Comparison of ENCODE assay signal across 8 mouse cellular contexts in the genomic region with DNA sequence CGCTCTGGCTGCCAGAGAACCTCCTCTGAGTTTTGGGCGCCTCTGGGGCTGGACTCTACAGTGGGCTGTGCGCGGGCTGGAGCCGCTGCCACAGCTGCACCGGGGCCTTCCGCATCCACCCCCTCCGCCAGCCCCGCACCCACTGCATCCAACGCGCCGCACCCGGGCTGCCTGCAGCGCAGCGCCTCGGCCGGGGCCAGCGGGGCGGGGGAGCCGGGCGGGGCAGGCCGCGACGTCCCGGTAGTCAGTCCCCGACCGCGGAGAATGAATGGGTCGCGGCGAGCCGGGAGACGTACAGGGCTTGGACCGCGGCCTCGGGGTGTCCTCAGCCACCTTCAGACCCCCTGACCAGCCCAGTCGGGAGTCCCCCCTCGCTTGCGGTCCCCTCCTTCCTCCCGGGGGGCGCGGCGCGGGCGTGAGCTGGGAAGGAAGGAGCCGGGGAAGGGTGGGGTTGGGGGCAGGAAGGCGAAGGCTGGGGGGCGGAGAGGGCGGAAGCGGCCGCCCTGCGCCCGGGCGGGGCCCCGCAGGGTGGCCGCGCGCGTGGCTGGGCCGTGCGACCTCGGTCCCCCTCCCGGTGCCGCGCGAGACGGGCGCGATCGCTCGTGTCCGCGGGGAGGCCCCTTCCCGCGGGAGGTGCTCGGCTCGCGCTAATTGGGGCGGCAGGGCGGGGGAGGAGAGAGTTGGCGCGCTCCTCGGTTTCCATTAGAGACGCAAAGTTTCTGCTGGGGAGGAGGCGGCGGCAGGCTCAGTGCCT. TPM values are rescaled to one million over a fixed set of nuclear protein-coding genes. Genes with fewer than 3 reads are reported as not detected.
DNase-seq lines count a peak whose midpoint lies in the region; ATAC-seq lines count a peak whose summit lies in the region.

No protein-coding gene starts in this region.

- peak overlapping the region; percentile 90 for H3K4me2 ChIP-seq in limb, embryonic 15.5 days
- H3K4me2 ChIP-seq in midbrain, embryonic 16.5 days (ENCODE audit: low read length), result peak overlapping the region; percentile 80

- H3K9ac ChIP-seq in limb, embryonic 15.5 days, result peak overlapping the region; percentile 93
- H3K9ac ChIP-seq in midbrain, embryonic 16.5 days (ENCODE audit: low read depth, low read length), result peak overlapping the region; percentile 99

- WGBS in limb, embryonic 15.5 days, result under 1% methylated on average over 59 of the region's 86 CpGs
- WGBS in midbrain, embryonic 16.5 days, result 0% methylated on average over 28 of the region's 86 CpGs

- DNase-seq in urinary bladder, adult 18-20 months (ENCODE audit: low spot score in 2 of 2), result peak; percentile 64 to 75
- DNase-seq in urinary bladder, postnatal 10 days (ENCODE audit: low spot score), result no peak
- DNase-seq in embryo, embryonic 9.5 days (ENCODE audit: extremely low spot score), result peak; percentile 75
- peak; percentile 80 to 88 for DNase-seq in heart, adult 18-20 months
- peak; percentile 57 for DNase-seq in kidney, adult 11 months
- DNase-seq in spleen, postnatal 14 days (ENCODE audit: low spot score in 2 of 2), result peak; percentile 54 to 56

- peaks cover 34% of the 10 kb centered on the region for H3K4me1 ChIP-seq in limb, embryonic 15.5 days
- peaks cover 24% of the 10 kb centered on the region for H3K4me1 ChIP-seq in midbrain, embryonic 16.5 days (ENCODE audit: control insufficient read depth, insufficient read depth, low read length)

- peaks cover 24% of the 10 kb centered on the region for H3K36me3 ChIP-seq in limb, embryonic 15.5 days
- H3K36me3 ChIP-seq in midbrain, embryonic 16.5 days (ENCODE audit: control insufficient read depth, insufficient read depth, low read length), result peaks cover 16% of the 10 kb centered on the region

- H3K27me3 ChIP-seq in limb, embryonic 15.5 days, result no peaks in the 10 kb centered on the region
- no peaks in the 10 kb centered on the region for H3K27me3 ChIP-seq in midbrain, embryonic 16.5 days (ENCODE audit: control insufficient read depth, insufficient read depth, low read depth, low read length)

- ATAC-seq in limb, embryonic 15.5 days (ENCODE audit: insufficient number of reproducible peaks, low FRiP score, low TSS enrichment, low read depth), result peak; percentile 67
- ATAC-seq in midbrain, embryonic 16.5 days, result peak; percentile 79

- H3K4me3 ChIP-seq in limb, embryonic 15.5 days, result peak overlapping the region; percentile 100
- H3K4me3 ChIP-seq in midbrain, embryonic 16.5 days (ENCODE audit: low read depth, low read length), result peak overlapping the region; percentile 99

- H3K9me3 ChIP-seq in limb, embryonic 15.5 days, result no peaks in the 10 kb centered on the region
- no peaks in the 10 kb centered on the region for H3K9me3 ChIP-seq in midbrain, embryonic 16.5 days (replicated peaks; ENCODE audit: control insufficient read depth, low read length, poor library complexity, severe bottlenecking)

- peak overlapping the region; percentile 91 for H3K27ac ChIP-seq in limb, embryonic 15.5 days
- peak overlapping the region; percentile 93 for H3K27ac ChIP-seq in midbrain, embryonic 16.5 days (ENCODE audit: low read length)

RNA-seq across cellular contexts. Expression of a gene that starts 0.8 kb away (rescaled TPM):
- 100 to 1,000 TPM; 228 to 241 TPM for total RNA-seq in heart, adult 18-20 months (2021)
- 1,371 and 1,465 TPM in 2 replicates for polyA plus RNA-seq in limb, embryonic 15.5 days (2015; fragmentation: Nextera tagmentation; extraction: Ambion mirVana)
- 2,757 and 3,016 TPM in 2 replicates for polyA plus RNA-seq in midbrain, embryonic 16.5 days (2015; fragmentation: Nextera tagmentation; extraction: Ambion mirVana)

RNA-seq across cellular contexts. Expression of a gene that starts 40.6 kb away (rescaled TPM):
- total RNA-seq in heart, adult 18-20 months (2021), result 1 to 10 TPM; 7.8 to 8.2 TPM
- polyA plus RNA-seq in limb, embryonic 15.5 days (2015; fragmentation: Nextera tagmentation; extraction: Ambion mirVana), result 11.7 and 12.8 TPM in 2 replicates
- 11.7 and 12.7 TPM in 2 replicates for polyA plus RNA-seq in midbrain, embryonic 16.5 days (2015; fragmentation: Nextera tagmentation; extraction: Ambion mirVana)
